Mouse (Mus musculus) splenic B cell, adult 2 months (primary cell): Measurements from ENCODE around the gene Gria1.

ENCODE experiments used
- DNase-seq: peaks from one replicate; pipeline ENCODE4 v3.0.0-alpha.2; 2011; ENCODE audit warnings: low read depth, low spot score
- H3K27me3 ChIP-seq: 2 replicates; pipeline ENCODE4 v1.6.1; 2012; ENCODE audit warnings: mild to moderate bottlenecking, low read length, moderate library complexity, mixed read lengths; ENCODE audit not compliant: control insufficient read depth, poor library complexity, insufficient read depth, severe bottlenecking
- H3K36me3 ChIP-seq: 2 replicates; pipeline ENCODE4 v1.6.1; 2012; ENCODE audit warnings: mild to moderate bottlenecking, low read length, moderate library complexity, mixed read lengths; ENCODE audit not compliant: control insufficient read depth, poor library complexity, insufficient read depth, severe bottlenecking

Gria1 gene

GRCm38 (mm10) chr11:57103751-57104254 is 92.6 kb downstream of the Gria1 start:
- no peak for DNase-seq
- Histone ChIP-seq H3K27me3 (no peaks in the 10 kb centered on the region), H3K36me3 (no peaks in the 10 kb centered on the region)

GRCm38 (mm10) chr11:57105683-57106082 is 94.5 kb downstream of the Gria1 start:
- Histone ChIP-seq H3K36me3 (no peaks in the 10 kb centered on the region), H3K27me3 (no peaks in the 10 kb centered on the region)
- no peak for DNase-seq

GRCm38 (mm10) chr11:57112386-57112785 is 101.2 kb downstream of the Gria1 start:
- H3K27me3 ChIP-seq = no peaks in the 10 kb centered on the region
- no peak for DNase-seq
- H3K36me3 ChIP-seq = no peaks in the 10 kb centered on the region

- Histone ChIP-seq H3K36me3 (no peaks in the 10 kb centered on the region), H3K27me3 (no peaks in the 10 kb centered on the region)
- no peak for DNase-seq
Observed at GRCm38 (mm10) chr11:57114410-57114809, 103.2 kb downstream of the Gria1 start.

GRCm38 (mm10) chr11:57127066-57127465 is 115.9 kb downstream of the Gria1 start:
- Histone ChIP-seq H3K36me3 (no peaks in the 10 kb centered on the region), H3K27me3 (no peaks in the 10 kb centered on the region)
- DNase-seq = no peak

GRCm38 (mm10) chr11:57140162-57140780 is 129.1 kb downstream of the Gria1 start:
- H3K27me3 ChIP-seq = no peaks in the 10 kb centered on the region
- H3K36me3 ChIP-seq = no peaks in the 10 kb centered on the region
- DNase-seq = no peak

GRCm38 (mm10) chr11:57143681-57144080 is 132.5 kb downstream of the Gria1 start:
- DNase-seq = no peak
- Histone ChIP-seq H3K27me3 (no peaks in the 10 kb centered on the region), H3K36me3 (no peaks in the 10 kb centered on the region)

DNA sequence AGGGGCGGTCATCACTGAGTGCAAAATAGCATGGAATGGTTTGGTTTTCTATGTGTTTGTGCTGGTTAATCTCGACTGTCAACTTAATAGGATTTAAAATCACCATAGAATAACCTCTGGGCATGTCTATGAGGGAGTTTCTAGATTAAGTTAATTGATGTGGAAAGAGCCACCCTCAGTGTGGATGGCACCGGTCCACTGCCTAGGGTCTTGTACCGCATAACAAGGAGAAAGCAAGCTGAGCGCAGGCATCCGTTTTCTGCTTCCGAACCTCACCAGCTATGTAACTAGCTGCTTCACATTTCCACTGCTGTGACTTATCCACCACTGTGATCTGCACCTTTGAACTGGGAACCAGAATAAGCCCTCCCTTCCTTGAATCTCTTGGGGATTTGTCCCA is 134.0 kb downstream of the Gria1 start:
- no peak for DNase-seq
- Histone ChIP-seq H3K36me3 (no peaks in the 10 kb centered on the region), H3K27me3 (no peaks in the 10 kb centered on the region)

- no peak for DNase-seq
- Histone ChIP-seq H3K36me3 (no peaks in the 10 kb centered on the region), H3K27me3 (no peaks in the 10 kb centered on the region)
Observed at GRCm38 (mm10) chr11:57145704-57146103, 134.5 kb downstream of the Gria1 start.

GRCm38 (mm10) chr11:57151674-57152073 is 140.5 kb downstream of the Gria1 start:
- DNase-seq = no peak
- Histone ChIP-seq H3K27me3 (no peaks in the 10 kb centered on the region), H3K36me3 (no peaks in the 10 kb centered on the region)

GRCm38 (mm10) chr11:57154998-57155397 is 143.8 kb downstream of the Gria1 start:
- no peak for DNase-seq
- Histone ChIP-seq H3K27me3 (no peaks in the 10 kb centered on the region), H3K36me3 (no peaks in the 10 kb centered on the region)

DNA sequence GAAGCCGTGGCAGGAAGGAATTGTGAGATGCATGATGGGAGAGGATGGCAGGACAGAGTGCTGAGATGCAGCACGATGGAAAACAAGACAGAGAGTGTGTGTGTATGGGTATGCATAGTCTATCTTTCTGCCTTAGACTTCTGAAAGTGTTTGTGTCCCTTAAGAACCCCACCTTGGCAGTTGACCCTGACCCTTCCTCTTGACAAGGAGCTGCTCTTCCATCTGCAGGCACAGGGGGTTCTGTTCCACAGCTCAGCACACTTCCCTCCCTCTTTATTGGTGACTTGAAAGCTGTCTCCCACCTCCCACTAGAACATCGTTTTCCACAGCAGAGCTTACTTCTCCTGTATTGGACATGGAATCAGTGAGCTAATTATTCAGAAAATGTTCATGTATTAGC is 148.2 kb downstream of the Gria1 start:
- H3K36me3 ChIP-seq = no peaks in the 10 kb centered on the region
- no peak for DNase-seq
- no peaks in the 10 kb centered on the region for H3K27me3 ChIP-seq

GRCm38 (mm10) chr11:57160076-57160475 is 148.9 kb downstream of the Gria1 start:
- Histone ChIP-seq H3K27me3 (no peaks in the 10 kb centered on the region), H3K36me3 (no peaks in the 10 kb centered on the region)
- no peak for DNase-seq

- no peaks in the 10 kb centered on the region for H3K27me3 ChIP-seq
- no peaks in the 10 kb centered on the region for H3K36me3 ChIP-seq
- no peak for DNase-seq
Observed at GRCm38 (mm10) chr11:57162931-57163330, 151.7 kb downstream of the Gria1 start.

DNA sequence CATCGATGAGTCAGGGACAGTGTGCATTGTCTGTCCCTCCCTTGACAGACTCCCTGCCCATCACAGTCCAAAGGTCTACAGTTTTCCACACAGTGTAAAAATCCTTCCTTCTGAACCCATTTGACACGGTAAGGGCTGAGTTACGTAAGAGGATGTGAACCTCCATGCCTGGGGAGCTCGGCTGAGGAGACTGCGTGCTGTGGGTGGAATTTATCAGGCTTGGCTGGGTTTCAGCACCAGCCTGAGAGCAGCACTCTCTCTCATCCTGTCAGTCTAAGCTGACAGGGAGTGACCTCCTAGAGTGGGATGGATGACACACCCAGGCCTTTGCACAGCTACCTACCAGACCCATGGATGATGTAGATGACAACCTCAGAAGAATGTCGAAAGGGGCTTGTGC is 158.9 kb downstream of the Gria1 start:
- no peak for DNase-seq
- no peaks in the 10 kb centered on the region for H3K27me3 ChIP-seq
- H3K36me3 ChIP-seq = no peaks in the 10 kb centered on the region

DNA sequence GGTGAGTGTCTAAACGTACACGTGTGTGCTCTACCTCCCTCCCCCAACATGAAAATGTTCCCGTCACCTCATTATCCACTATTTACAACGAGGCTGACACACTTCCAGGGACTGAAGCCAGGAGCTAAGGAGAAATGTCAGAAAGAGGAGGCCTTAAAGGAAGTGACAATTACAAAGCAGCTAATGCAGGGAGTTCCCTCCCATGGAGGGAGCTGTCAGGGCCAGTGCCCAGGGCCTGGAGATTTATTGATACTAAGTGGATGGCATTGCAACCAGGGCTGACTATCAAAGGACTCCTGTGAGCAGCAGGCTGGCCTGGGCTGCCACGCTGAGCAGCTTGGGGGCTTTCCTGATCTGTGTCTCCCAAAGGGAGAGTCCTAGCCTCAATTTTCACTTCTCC is 163.0 kb downstream of the Gria1 start:
- H3K27me3 ChIP-seq = no peaks in the 10 kb centered on the region
- DNase-seq = no peak
- no peaks in the 10 kb centered on the region for H3K36me3 ChIP-seq
